Mouse (Mus musculus) G1E (cell line): ENCODE results near the gene Chrnb1.

Experiments
- CTCF ChIP-seq: IDR thresholded peaks from 2 replicates; pipeline ENCODE4 v1.5.1; 2012; ENCODE audit warnings: low read depth, low read length, inconsistent platforms, mixed read lengths
- GATA1 ChIP-seq: IDR thresholded peaks from 2 replicates; pipeline ENCODE4 v1.6.1; 2012; ENCODE audit warnings: borderline replicate concordance, low read length, inconsistent platforms, mixed read lengths

DNA sequence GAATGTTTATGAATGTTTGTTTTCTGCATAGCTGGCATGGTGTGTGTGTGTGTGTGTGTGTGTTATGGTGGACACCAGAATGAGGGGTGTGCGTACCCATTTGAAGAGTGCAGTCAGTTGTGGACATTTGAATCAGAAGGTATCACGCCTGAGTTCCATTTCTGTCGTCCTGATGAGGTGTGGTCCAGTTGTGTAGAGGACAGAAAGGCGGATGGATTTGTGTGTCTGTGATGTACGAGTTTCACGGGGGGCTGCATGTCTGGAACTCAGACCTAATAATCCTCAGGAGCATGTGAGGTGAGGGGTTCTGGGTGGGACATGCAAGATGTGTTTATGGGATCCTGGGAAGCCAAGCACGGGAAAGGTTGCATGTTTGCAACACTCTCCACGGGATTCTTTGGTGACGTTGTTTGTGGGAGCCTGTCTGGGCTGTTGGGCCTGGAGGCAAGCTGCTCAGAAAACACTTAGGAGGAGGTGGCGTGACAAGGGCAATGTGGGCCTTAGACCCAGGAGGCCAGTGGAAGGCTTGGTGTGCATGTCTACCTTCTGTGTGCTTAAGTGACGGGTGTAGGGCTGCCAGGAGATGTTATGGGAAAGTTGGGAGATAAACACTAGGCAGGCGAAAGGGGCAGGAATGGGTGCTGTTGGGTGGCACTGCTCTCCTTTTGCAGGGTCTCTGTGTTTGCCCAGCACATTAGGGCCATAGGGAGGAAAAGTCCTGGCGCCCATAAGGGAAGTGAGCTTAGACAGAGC is 28.7 kb downstream of the Chrnb1 start:
- TF ChIP-seq CTCF (no peak), GATA1 (no peak)
